Mouse (Mus musculus): Measurements from ENCODE around the gene Ache.

The Ache gene

GRCm38 (mm10) chr5:137295712-137296111 lies 8.4 kb downstream of the Ache start:
- DNase-seq: no peak

- DNase-seq: no peak
Observed at GRCm38 (mm10) chr5:137297126-137297525, 9.8 kb downstream of the Ache start.

GRCm38 (mm10) chr5:137299240-137299639 lies 11.9 kb downstream of the Ache start:
- DNase-seq: no peak

- DNase-seq: no peak
Observed at GRCm38 (mm10) chr5:137301253-137301652, 13.9 kb downstream of the Ache start.

- DNase-seq: no peak
Observed at GRCm38 (mm10) chr5:137303609-137304008, 16.3 kb downstream of the Ache start.

GRCm38 (mm10) chr5:137304165-137304564 lies 16.8 kb downstream of the Ache start:
- no peak for DNase-seq

- no peak for DNase-seq
Observed at GRCm38 (mm10) chr5:137304816-137305215, 17.5 kb downstream of the Ache start.

- DNase-seq: no peak
Observed at GRCm38 (mm10) chr5:137305822-137306221, 18.5 kb downstream of the Ache start.

- no peak for DNase-seq
Observed at GRCm38 (mm10) chr5:137306439-137307005, 19.2 kb downstream of the Ache start.

GRCm38 (mm10) chr5:137307071-137307912 lies 20.0 kb downstream of the Ache start, which contains the start of gene Srrt:
Gene Srrt (minus strand): TSS chr5:137307674.
- peak; percentile 80 for DNase-seq

GRCm38 (mm10) chr5:137308356-137308755 lies 21.0 kb downstream of the Ache start:
- no peak for DNase-seq

- no peak for DNase-seq
Observed at GRCm38 (mm10) chr5:137313466-137314192, 26.3 kb downstream of the Ache start.

GRCm38 (mm10) chr5:137314193-137315083 lies 27.1 kb downstream of the Ache start, which contains the start of gene Trip6:
Gene Trip6 (minus strand): TSS chr5:137314404.
- no peak for DNase-seq

- DNase-seq: peak in 1 of 2 experiments; percentile 39
Observed at GRCm38 (mm10) chr5:137315084-137315903, 28.0 kb downstream of the Ache start.

GRCm38 (mm10) chr5:137317361-137317760 lies 30.0 kb downstream of the Ache start:
- no peak for DNase-seq

- DNase-seq: no peak
Observed at GRCm38 (mm10) chr5:137318570-137318969, 31.3 kb downstream of the Ache start.

GRCm38 (mm10) chr5:137320996-137321395 lies 33.7 kb downstream of the Ache start:
- DNase-seq: no peak

- DNase-seq: no peak
Observed at GRCm38 (mm10) chr5:137330910-137331309, 43.6 kb downstream of the Ache start.

GRCm38 (mm10) chr5:137332857-137333511 lies 45.7 kb downstream of the Ache start:
- no peak for DNase-seq

GRCm38 (mm10) chr5:137333512-137334174 lies 46.3 kb downstream of the Ache start, which contains the start of gene Slc12a9:
Gene Slc12a9 (minus strand): TSS chr5:137333597.
- peak; percentile 88 to 98 for DNase-seq

Data from spleen, adult 18-20 months (tissue).